Comparison of ENCODE assay signal across 14 mouse cellular contexts in genomic region chrX:71210467-71210866, GRCm38 (mm10). TPM values are rescaled to one million over a fixed set of nuclear protein-coding genes. Genes with fewer than 3 reads are reported as not detected.
DNase-seq lines count a peak whose midpoint lies in the region; ATAC-seq and TF ChIP-seq lines count a peak whose summit lies in the region.
"Had no signal": no experiment of that assay in that cellular context is flagged by ENCODE, and none has a peak within 500 bp of the region (broad histone marks: within the 10 kb centered on the region; RNA-seq: fewer than 3 reads in every experiment).

Mtm1 (plus strand) TSS chrX:71210767.

- peak; percentile 2 for DNase-seq in embryo, embryonic 10.5 days (ENCODE audit: low spot score)
- no peak for DNase-seq in embryo, embryonic 9.5 days (ENCODE audit: extremely low spot score)
- peak; percentile 7 for DNase-seq in brain, embryonic 14.5 days (ENCODE audit: low read depth)
- no peak for DNase-seq in left cerebral cortex, adult 11 months (ENCODE audit: low spot score)
- no peak for DNase-seq in left cerebral cortex, postnatal 10 days (ENCODE audit: extremely low spot score in 1 of 2, low spot score in 2 of 2)
- DNase-seq in B cell, adult 2 months: no peak
- DNase-seq: cerebellum, postnatal 36 days; kidney, postnatal 14 days; lung, adult 2 months; retina, postnatal 1 day had no signal

- no peak for TF ChIP-seq POLR2A in brain, embryonic 14.5 days (IDR thresholded peaks at IDR 0.05; ENCODE audit: borderline replicate concordance, extremely low read depth, insufficient read depth, insufficient read length, poor library complexity, severe bottlenecking)

- intact Hi-C loops in left cerebral cortex, postnatal 10 days (cut with DNase I): loop anchor here (10.0 kb wide), 1 partner anchor 626 kb away; no protein-coding TSS in a partner anchor

- ATAC-seq in CD4-positive, CD25-positive, alpha-beta regulatory T cell, adult 4 months: no peak
- no peak for ATAC-seq in hematopoietic stem cell, adult 5-6 weeks (replicated peaks in 1 of 2; ENCODE audit: insufficient read depth in 1 of 2, low FRiP score in 2 of 2, low TSS enrichment in 1 of 2, low read depth in 1 of 2, poor library complexity in 2 of 2, severe bottlenecking in 2 of 2)
- ATAC-seq: hindbrain, postnatal 0 days had no signal

- TF ChIP-seq CTCF in brain, embryonic 14.5 days (IDR thresholded peaks at IDR 0.05; ENCODE audit: borderline replicate concordance, extremely low read depth, insufficient read depth, insufficient read length): no peak

RNA-seq across cellular contexts. Expression of gene Mtm1, which starts in this region (rescaled TPM):
- polyA plus RNA-seq in CD4-positive, CD25-positive, alpha-beta regulatory T cell, adult 4 months (2017; shearing (Covaris generic)): 10 to 100 TPM; 12.0 to 13.5 TPM
- 3.5 TPM in 2 replicates for polyA plus RNA-seq in brain, embryonic 14.5 days (2012; rRNA removed)
- total RNA-seq in hematopoietic stem cell, adult 5-6 weeks (2017): 22.4 and 31.2 TPM in 2 replicates
- total RNA-seq in left cerebral cortex, postnatal 10 days (2021): 1 to 10 TPM; 4.2 to 4.9 TPM
- polyA plus RNA-seq: erythroblast, embryonic 14.5 days had no signal

Comparison
In these comparisons a context has a peak if more than half of its experiments do, and no peak if none do; other contexts are left out.
1. DNase-seq: peak in embryo, embryonic 10.5 days (single experiment) and brain, embryonic 14.5 days (single experiment); none in embryo, embryonic 9.5 days (single experiment), left cerebral cortex, adult 11 months (single experiment), left cerebral cortex, postnatal 10 days (0 of 2) and B cell, adult 2 months (0 of 2).